Mouse (Mus musculus): Measurements from ENCODE around the gene Tdgf1.

The Tdgf1 gene

GRCm38 (mm10) chr9:110907838-110908630, 37.9 kb downstream of the Tdgf1 start:
- no peak for TF ChIP-seq GATA4 (IDR thresholded peaks at IDR 0.05; ENCODE audit: insufficient replicate concordance, low read length)

- no peak for TF ChIP-seq GATA4 (IDR thresholded peaks at IDR 0.05; ENCODE audit: insufficient replicate concordance, low read length)
Observed at GRCm38 (mm10) chr9:110907201-110907837, 38.6 kb downstream of the Tdgf1 start.

- no peak for TF ChIP-seq GATA4 (IDR thresholded peaks at IDR 0.05; ENCODE audit: insufficient replicate concordance, low read length)
Observed at GRCm38 (mm10) chr9:110902271-110902670, 43.7 kb downstream of the Tdgf1 start.

- TF ChIP-seq GATA4 (IDR thresholded peaks at IDR 0.05; ENCODE audit: insufficient replicate concordance, low read length) = no peak
Observed at GRCm38 (mm10) chr9:110901204-110901603, 44.8 kb downstream of the Tdgf1 start.

GRCm38 (mm10) chr9:110899451-110900008, 46.4 kb downstream of the Tdgf1 start:
- no peak for TF ChIP-seq GATA4 (IDR thresholded peaks at IDR 0.05; ENCODE audit: insufficient replicate concordance, low read length)

GRCm38 (mm10) chr9:110896595-110896994, 49.4 kb downstream of the Tdgf1 start:
- no peak for TF ChIP-seq GATA4 (IDR thresholded peaks at IDR 0.05; ENCODE audit: insufficient replicate concordance, low read length)

GRCm38 (mm10) chr9:110895994-110896393, 50.0 kb downstream of the Tdgf1 start:
- TF ChIP-seq GATA4 (IDR thresholded peaks at IDR 0.05; ENCODE audit: insufficient replicate concordance, low read length) = no peak

GRCm38 (mm10) chr9:110895507-110895906, 50.5 kb downstream of the Tdgf1 start:
- no peak for TF ChIP-seq GATA4 (IDR thresholded peaks at IDR 0.05; ENCODE audit: insufficient replicate concordance, low read length)

GRCm38 (mm10) chr9:110893429-110893828, 52.5 kb downstream of the Tdgf1 start:
- TF ChIP-seq GATA4 (IDR thresholded peaks at IDR 0.05; ENCODE audit: insufficient replicate concordance, low read length) = no peak

GRCm38 (mm10) chr9:110892552-110892951, 53.4 kb downstream of the Tdgf1 start:
- no peak for TF ChIP-seq GATA4 (IDR thresholded peaks at IDR 0.05; ENCODE audit: insufficient replicate concordance, low read length)

GRCm38 (mm10) chr9:110891077-110891828, 54.7 kb downstream of the Tdgf1 start:
- TF ChIP-seq GATA4 (IDR thresholded peaks at IDR 0.05; ENCODE audit: insufficient replicate concordance, low read length) = no peak

- no peak for TF ChIP-seq GATA4 (IDR thresholded peaks at IDR 0.05; ENCODE audit: insufficient replicate concordance, low read length)
Observed at GRCm38 (mm10) chr9:110890026-110890783, 55.8 kb downstream of the Tdgf1 start.
